Mouse (Mus musculus) megakaryocyte, embryonic 14.5 days (primary cell): ENCODE measurements at regions not wholly inside any gene's neighbourhood (a gene's known extent, or its start where the extent isn't known, plus 50 kb on each side); places are given as distances from the start of the nearest gene placed in this dataset.

Experiments
- H3K27me3 ChIP-seq: replicated peaks from 2 replicates; pipeline ENCODE3; 2012; ENCODE audit warnings: inconsistent platforms
- H3K36me3 ChIP-seq: replicated peaks from 2 replicates; pipeline ENCODE3; 2012; ENCODE audit warnings: low read length, inconsistent platforms, mixed read lengths
- H3K4me1 ChIP-seq: 2 replicates; pipeline ENCODE4 v1.6.1; 2012; ENCODE audit warnings: inconsistent platforms
- H3K4me3 ChIP-seq: replicated peaks from 2 replicates; pipeline ENCODE3; 2012; ENCODE audit warnings: moderate library complexity, mild to moderate bottlenecking, inconsistent platforms
- H3K9me3 ChIP-seq: 2 replicates; pipeline ENCODE4 v1.6.1; 2012; ENCODE audit warnings: inconsistent platforms
- FLI1 ChIP-seq: IDR thresholded peaks from 2 replicates; pipeline ENCODE4 v1.6.1; 2012; ENCODE audit warnings: low read length, inconsistent platforms, mixed read lengths
- GATA1 ChIP-seq: IDR thresholded peaks from 3 replicates; pipeline ENCODE4 v1.6.1; 2012; ENCODE audit warnings: mixed read lengths, low read length, inconsistent platforms, borderline replicate concordance

DNA sequence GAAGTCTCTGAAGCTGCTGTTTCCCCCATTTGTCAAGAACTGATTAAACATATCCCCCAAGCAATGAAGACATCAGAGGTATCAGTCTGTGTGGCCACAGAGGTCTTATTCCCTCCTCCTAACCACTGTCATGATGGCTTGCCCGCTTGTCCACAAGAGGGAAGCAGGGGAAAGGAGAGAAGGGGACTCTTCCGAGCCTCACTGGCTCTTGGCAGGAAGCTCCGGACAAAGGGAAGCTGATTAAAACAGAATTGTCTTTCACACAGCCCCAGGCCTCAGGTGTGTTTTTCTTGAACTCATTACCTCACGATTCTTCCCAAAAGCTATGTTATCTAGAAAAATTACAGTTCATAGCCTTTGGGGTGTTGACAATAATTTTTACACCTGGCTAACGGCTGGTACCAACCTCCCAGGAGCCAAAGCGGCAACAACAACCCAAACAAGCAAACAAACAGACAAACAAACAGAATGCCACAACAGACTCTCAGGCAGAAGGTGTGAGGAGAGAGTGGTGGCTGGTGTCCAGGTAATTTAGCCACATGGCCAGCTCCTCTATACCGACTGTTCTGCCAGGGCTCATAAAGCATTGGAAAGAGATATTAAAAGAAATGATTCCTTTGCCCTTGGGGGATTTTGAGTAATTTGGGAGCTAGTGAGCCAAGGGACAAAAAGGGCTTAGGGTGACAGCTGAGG is 68.9 kb upstream of the Tmem178 start:
- no peaks in the 10 kb centered on the region for H3K27me3 ChIP-seq
- no peaks in the 10 kb centered on the region for H3K9me3 ChIP-seq
- no peaks in the 10 kb centered on the region for H3K4me1 ChIP-seq
- no peak overlapping the region for H3K4me3 ChIP-seq
- TF ChIP-seq GATA1 (no peak), FLI1 (no peak)
- no peaks in the 10 kb centered on the region for H3K36me3 ChIP-seq

DNA sequence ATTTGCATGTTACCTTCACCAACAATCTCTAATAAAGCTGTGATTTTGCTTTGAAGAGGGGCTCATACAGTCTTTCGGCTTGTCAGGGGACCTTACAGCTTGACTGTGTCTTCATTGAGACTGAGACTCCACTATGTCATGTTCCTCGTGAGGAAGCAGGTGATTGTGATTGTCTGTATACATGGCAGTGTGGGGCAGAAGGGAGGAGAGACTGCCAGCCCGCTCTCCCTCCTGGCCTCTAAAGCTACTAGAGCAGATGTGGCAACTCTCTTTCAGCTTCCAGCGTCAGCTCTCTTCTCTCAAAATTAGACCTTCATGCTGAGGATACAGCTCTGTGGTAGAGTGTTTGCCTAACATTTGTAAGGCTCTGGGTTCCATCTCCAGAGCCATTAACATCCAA is 73.5 kb upstream of the Tmem178 start:
- no peaks in the 10 kb centered on the region for H3K36me3 ChIP-seq
- H3K4me1 ChIP-seq, result no peaks in the 10 kb centered on the region
- TF ChIP-seq GATA1 (no peak), FLI1 (no peak)
- H3K4me3 ChIP-seq, result no peak overlapping the region
- H3K27me3 ChIP-seq, result no peaks in the 10 kb centered on the region
- H3K9me3 ChIP-seq, result no peaks in the 10 kb centered on the region

DNA sequence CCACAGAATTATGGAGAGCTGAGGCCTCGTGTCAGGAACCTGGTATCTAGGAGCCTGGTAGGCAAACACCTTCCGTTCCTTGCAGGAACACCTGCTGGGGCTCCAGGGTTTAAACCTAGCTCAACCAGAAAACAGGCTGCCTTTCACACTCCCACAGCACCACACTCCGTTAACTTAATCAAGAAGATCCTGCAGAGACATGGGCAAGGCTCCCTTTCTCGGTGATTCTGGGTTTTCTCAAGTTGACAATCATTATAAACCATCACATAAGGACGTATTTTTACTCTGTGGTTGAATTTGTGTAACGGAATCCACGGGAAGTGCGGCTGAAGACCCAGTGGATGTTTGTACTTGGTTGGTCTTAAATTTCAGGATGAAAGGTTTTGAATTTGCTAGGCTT is 82.1 kb upstream of the Tmem178 start:
- no peak for TF ChIP-seq GATA1
- no peak for TF ChIP-seq FLI1
- no peak overlapping the region for H3K4me3 ChIP-seq
- H3K4me1 ChIP-seq, result no peaks in the 10 kb centered on the region
- no peaks in the 10 kb centered on the region for H3K36me3 ChIP-seq
- H3K27me3 ChIP-seq, result no peaks in the 10 kb centered on the region
- H3K9me3 ChIP-seq, result 0 out of 2 replicates have a peak, but pooled peaks cover 5% of the 10 kb centered on the region

DNA sequence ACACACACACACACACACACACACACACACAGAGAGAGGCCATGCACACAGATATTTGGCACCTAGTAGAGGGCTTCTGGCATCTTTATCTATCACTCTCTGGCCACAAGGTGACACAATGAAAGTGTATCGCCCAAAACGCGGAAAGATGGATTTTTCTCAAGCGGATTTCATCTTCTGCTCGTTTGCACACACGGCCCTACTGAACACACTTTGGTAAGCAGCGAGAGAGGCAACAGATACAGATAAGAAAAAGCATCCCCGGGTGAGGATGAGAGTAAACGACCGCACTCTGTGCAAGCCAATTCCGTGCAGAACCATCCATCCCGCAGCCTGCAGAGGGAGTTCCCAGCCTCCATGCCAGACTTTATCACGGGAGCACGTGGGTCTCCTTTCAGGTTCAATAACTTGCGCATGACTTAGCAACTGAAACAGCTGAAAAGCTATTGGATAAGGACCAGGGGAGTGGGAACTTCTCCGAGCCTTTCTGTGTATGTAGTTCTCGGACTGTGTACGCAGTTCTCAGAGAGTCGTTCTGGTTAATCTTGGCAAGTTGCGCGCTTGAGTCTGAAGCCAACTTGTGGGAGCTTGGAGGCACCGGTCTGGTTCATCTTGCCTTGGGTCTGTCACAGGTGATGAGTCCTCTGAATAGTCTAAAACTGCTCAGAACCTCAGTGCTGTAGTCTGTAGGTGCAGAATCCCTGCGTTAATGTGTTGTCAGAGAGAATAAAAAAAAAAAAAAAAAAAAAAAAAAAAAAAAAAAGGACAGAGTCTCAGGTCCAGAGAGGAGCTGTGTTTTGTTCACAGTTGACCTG is 97.2 kb upstream of the Tmem178 start:
- no peak overlapping the region for H3K4me3 ChIP-seq
- TF ChIP-seq FLI1 (no peak), GATA1 (no peak)
- peaks cover 3% of the 10 kb centered on the region; the same call in 1 of the 2 replicates for H3K9me3 ChIP-seq
- no peaks in the 10 kb centered on the region for H3K4me1 ChIP-seq
- no peaks in the 10 kb centered on the region for H3K27me3 ChIP-seq
- H3K36me3 ChIP-seq, result no peaks in the 10 kb centered on the region

DNA sequence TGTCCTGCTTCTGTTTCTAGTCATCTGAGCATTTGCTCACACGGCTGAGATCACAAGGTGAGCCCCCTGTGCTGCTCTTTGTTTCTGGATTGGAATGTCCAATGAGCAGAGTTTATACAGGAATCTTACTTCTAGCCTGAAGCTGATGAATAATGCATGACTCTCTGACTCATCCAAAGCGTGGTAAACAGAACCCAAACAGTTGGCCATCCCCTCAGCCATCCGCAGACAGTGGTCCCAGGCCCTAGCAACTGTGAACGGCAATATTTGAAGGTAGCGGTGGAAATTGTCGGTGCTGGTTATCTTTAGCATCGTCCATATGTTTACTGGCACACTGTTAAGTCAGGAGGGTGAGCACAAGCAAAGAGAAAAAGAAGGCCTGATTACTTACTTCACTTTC is 99.1 kb upstream of the Tmem178 start:
- TF ChIP-seq GATA1, result no peak
- no peak for TF ChIP-seq FLI1
- no peaks in the 10 kb centered on the region for H3K27me3 ChIP-seq
- H3K4me3 ChIP-seq, result no peak overlapping the region
- H3K9me3 ChIP-seq, result peaks cover 3% of the 10 kb centered on the region; the same call in 1 of the 2 replicates
- H3K4me1 ChIP-seq, result no peaks in the 10 kb centered on the region
- H3K36me3 ChIP-seq, result no peaks in the 10 kb centered on the region

DNA sequence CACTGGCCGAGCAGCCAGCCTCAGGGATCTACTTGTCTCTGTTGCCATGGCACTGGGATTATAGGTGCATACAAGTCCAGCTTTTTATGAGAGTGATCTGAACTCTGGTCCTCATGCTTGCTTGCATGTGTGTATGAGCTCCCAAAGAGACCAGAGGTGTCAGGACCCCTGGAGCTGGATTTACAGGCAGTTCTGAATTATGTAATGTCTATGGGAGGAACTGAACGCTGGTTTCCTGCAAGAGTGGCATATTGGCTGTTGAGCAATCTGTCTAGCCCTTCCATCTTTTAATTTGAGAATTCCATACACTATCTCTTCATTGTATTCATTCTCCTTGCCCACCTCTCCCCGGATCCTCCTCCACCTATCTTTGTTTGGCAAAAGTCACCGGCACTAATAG is 102.5 kb upstream of the Tmem178 start:
- Histone ChIP-seq H3K9me3 (no peaks in the 10 kb centered on the region), H3K36me3 (no peaks in the 10 kb centered on the region), H3K4me1 (no peaks in the 10 kb centered on the region), H3K4me3 (no peak overlapping the region), H3K27me3 (no peaks in the 10 kb centered on the region)
- TF ChIP-seq FLI1 (no peak), GATA1 (no peak)

DNA sequence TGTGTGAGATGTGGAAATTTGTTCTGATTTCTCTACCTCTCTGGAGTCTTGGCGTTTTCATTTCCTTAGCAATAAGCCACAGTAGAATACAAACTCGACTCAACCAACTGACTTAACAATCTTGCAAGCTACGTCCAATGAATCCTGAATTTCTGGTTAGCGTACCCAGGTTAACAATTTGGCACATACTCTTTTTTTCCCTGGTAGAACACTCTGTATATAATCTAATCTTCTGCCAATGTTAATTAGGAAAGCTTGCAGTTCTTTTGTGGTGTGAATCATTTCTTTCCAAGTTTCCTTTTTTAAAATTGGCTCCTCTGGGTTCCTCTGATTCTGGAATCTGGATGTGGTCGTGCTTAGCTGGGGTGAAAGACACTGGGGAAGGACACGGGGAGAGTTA is 103.5 kb upstream of the Tmem178 start:
- H3K27me3 ChIP-seq, result no peaks in the 10 kb centered on the region
- H3K4me1 ChIP-seq, result no peaks in the 10 kb centered on the region
- no peak for TF ChIP-seq FLI1
- no peak for TF ChIP-seq GATA1
- no peaks in the 10 kb centered on the region for H3K36me3 ChIP-seq
- 0 out of 2 replicates have a peak, but pooled peaks cover 4% of the 10 kb centered on the region for H3K9me3 ChIP-seq
- no peak overlapping the region for H3K4me3 ChIP-seq

DNA sequence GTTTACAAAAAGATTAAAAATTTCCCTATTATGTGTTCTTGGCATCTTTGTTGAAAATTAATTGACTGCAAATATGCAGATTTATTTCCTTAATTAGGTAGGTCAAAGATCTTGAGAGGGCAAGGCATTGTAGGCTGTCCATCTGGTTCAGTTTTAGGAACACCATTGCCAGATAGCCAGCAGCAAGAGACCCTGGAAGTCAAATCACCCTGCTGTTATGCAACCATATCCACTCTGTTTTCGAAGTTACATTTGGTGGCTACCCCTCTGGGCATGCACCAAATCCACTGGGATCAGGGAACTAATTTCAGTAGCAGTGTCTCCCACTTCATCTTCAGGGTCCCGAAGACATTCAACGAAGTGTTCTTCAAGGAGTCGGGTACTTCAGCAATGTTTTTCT is 104.0 kb upstream of the Tmem178 start:
- H3K4me1 ChIP-seq, result no peaks in the 10 kb centered on the region
- H3K36me3 ChIP-seq, result no peaks in the 10 kb centered on the region
- H3K27me3 ChIP-seq, result no peaks in the 10 kb centered on the region
- no peak overlapping the region for H3K4me3 ChIP-seq
- TF ChIP-seq FLI1, result no peak
- no peak for TF ChIP-seq GATA1
- 0 out of 2 replicates have a peak, but pooled peaks cover 4% of the 10 kb centered on the region for H3K9me3 ChIP-seq

DNA sequence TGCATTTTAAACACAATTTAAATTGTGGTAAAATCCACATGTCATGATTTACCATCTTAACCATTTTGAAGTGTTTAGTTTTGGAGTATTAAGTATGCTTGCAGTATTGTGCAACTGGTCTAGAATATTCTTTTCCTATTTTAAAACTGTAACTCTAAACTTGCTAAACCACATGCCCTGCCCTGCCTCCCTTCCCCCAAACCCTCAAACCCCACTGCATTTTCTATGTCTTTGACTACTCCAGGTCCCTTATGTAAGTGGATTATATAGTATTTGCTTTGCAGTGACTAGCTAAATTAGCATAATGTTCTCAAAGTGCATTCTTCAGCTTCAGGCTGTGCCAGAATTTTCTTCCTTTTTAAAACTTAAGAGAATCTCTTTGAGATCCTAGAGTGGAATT is 106.4 kb upstream of the Map4k3 start:
- Histone ChIP-seq H3K4me3 (no peak overlapping the region), H3K9me3 (0 out of 2 replicates have a peak, but pooled peaks cover 4% of the 10 kb centered on the region), H3K36me3 (no peaks in the 10 kb centered on the region), H3K4me1 (no peaks in the 10 kb centered on the region), H3K27me3 (no peaks in the 10 kb centered on the region)
- TF ChIP-seq GATA1, result no peak
- TF ChIP-seq FLI1, result no peak

DNA sequence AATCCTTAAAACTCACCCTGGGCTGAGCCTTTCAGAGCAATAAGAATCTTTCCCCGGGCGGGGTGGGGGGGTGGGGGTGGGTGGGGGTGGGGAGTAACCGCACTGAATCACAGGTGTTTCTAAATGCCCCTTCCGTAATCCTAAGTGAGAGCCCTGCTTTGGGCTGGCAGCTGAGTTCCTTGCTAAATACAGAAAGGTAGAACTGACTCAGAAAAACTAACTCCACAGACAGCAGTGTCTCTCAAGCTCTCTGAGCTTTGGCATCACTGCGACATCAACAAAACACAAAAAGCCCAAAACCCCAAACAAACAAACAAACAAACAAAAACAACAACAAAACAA is 105.9 kb upstream of the Map4k3 start:
- H3K4me3 ChIP-seq, result no peak overlapping the region
- no peaks in the 10 kb centered on the region for H3K27me3 ChIP-seq
- H3K4me1 ChIP-seq, result no peaks in the 10 kb centered on the region
- 0 out of 2 replicates have a peak, but pooled peaks cover 4% of the 10 kb centered on the region for H3K9me3 ChIP-seq
- TF ChIP-seq FLI1 (no peak), GATA1 (no peak)
- H3K36me3 ChIP-seq, result no peaks in the 10 kb centered on the region
